Mouse (Mus musculus) stomach, postnatal 0 days (tissue): ENCODE results near the gene Fbxo46. TPM values are rescaled to one million over a fixed set of nuclear protein-coding genes. Genes with fewer than 3 reads are reported as not detected.
A peak's percentile ranks its signal among the peaks of the same experiment; 100 is the strongest.

Source experiments
- ATAC-seq: fragments of 200-750 bp; cut with Nextera tagmentation; 2 replicates; pipeline ENCODE4 v1.8.0; 2017; ENCODE audit not compliant: low FRiP score, low TSS enrichment
- DNase-seq: peaks from one replicate; pipeline ENCODE4 v3.0.0-alpha.2; 2016; ENCODE audit warnings: low spot score
- H3K27ac ChIP-seq: fragments of 300-500 bp; sonication (generic); replicated peaks from 2 replicates; pipeline ENCODE4 v1.5.1; 2014; ENCODE audit warnings: mild to moderate bottlenecking, control low read depth
- H3K27me3 ChIP-seq: fragments of 300-500 bp; sonication (generic); 2 replicates; pipeline ENCODE4 v1.6.1; 2014; ENCODE audit warnings: low read length; ENCODE audit not compliant: control insufficient read depth, insufficient read depth
- H3K36me3 ChIP-seq: fragments of 300-500 bp; sonication (generic); 2 replicates; pipeline ENCODE4 v1.6.1; 2014; ENCODE audit warnings: low read length, mixed read lengths; ENCODE audit not compliant: control insufficient read depth, insufficient read depth
- H3K4me1 ChIP-seq: fragments of 300-500 bp; sonication (generic); replicated peaks from 2 replicates; pipeline ENCODE4 v1.6.1; 2014; ENCODE audit warnings: antibody characterized with exemption; ENCODE audit not compliant: control insufficient read depth, insufficient read depth
- H3K4me2 ChIP-seq: fragments of 300-500 bp; sonication (generic); replicated peaks from 2 replicates; pipeline ENCODE4 v1.6.1; 2014; ENCODE audit warnings: low read depth, mild to moderate bottlenecking, control low read depth, moderate library complexity
- H3K4me3 ChIP-seq: fragments of 300-500 bp; sonication (generic); 2 replicates; pipeline ENCODE4 v1.5.1; 2014; ENCODE audit warnings: low read depth, low read length, control low read depth
- H3K9ac ChIP-seq: fragments of 300-500 bp; sonication (generic); 2 replicates; pipeline ENCODE4 v1.6.1; 2014; ENCODE audit warnings: mild to moderate bottlenecking, low read length, control low read depth, mixed read lengths
- H3K9me3 ChIP-seq: fragments of 300-500 bp; sonication (generic); 2 replicates; pipeline ENCODE4 v1.6.1; 2016; ENCODE audit warnings: low read length; ENCODE audit not compliant: control insufficient read depth
- CTCF ChIP-seq: IDR thresholded peaks from 2 replicates; pipeline ENCODE4 v1.5.1; 2016; ENCODE audit warnings: antibody characterized with exemption, low read depth, mild to moderate bottlenecking, moderate library complexity
- EP300 ChIP-seq: optimal IDR thresholded peaks from 2 replicates; pipeline ENCODE3; 2016; ENCODE audit warnings: antibody characterized with exemption
- WGBS: fragments of 180-500 bp; shearing (Covaris S2); extraction: QIAGEN DNeasy Blood & Tissue Kit; methylation state at CpG from one replicate; pipeline ENCODE4 v1.1.7; 2014; 5-methylcytosine and 5-hydroxymethylcytosine counted together
- polyA plus RNA-seq: library from polyadenylated mRNA; unstranded; fragments of >200 nt; fragmentation: Nextera tagmentation; extraction: Ambion mirVana; gene quantifications from 2 replicates; pipeline ENCODE4 v1.2.1, GENCODE M21; 2015

Fbxo46 gene
- polyA plus RNA-seq, 1 experiment from 2014 or later = 6.7 TPM

GRCm38 (mm10) chr7:19159411-19159810, 39.8 kb downstream of the Fbxo46 start:
- Histone ChIP-seq H3K4me2 (peak overlapping the region; percentile 82), H3K9me3 (no peaks in the 10 kb centered on the region), H3K27ac (no peak overlapping the region), H3K9ac (no peak overlapping the region), H3K4me3 (no peak overlapping the region), H3K36me3 (no peaks in the 10 kb centered on the region), H3K27me3 (no peaks in the 10 kb centered on the region), H3K4me1 (0 out of 2 replicates have a peak, but pooled peaks cover 6% of the 10 kb centered on the region)
- 14% methylated on average over 18 of the region's 18 CpGs for WGBS
- TF ChIP-seq EP300 (no peak), CTCF (no peak)
- ATAC-seq = 0 out of 2 replicates have a peak, but pooled peaks have one; percentile 12
- DNase-seq = no peak

DNA sequence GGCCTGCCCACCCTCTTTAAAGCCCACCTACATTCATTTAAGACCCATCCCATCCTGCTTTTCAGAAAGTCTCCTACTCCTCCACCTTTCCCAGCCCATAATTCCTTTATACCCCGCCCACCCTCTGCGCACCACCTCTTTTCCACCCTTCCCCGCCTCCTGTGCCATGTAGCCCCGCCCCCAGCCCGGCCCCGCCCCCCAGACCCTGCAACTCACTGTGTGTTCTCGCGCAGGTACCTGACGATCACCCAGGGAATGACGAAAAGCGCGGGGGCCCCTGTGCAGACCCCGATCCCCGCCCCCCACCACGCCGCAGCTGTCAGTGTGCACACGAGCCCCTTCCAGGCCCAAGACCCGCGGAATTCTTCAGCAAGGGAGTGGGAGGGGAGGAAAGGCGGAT, 40.5 kb downstream of the Fbxo46 start:
- Histone ChIP-seq H3K9ac (peak overlapping the region; percentile 50), H3K27me3 (no peaks in the 10 kb centered on the region), H3K4me2 (peak overlapping the region; percentile 82), H3K4me1 (0 out of 2 replicates have a peak, but pooled peaks cover 6% of the 10 kb centered on the region), H3K27ac (no peak overlapping the region), H3K36me3 (no peaks in the 10 kb centered on the region), H3K9me3 (no peaks in the 10 kb centered on the region), H3K4me3 (peak overlapping the region; percentile 33)
- 2% methylated on average over 20 of the region's 20 CpGs for WGBS
- ATAC-seq (peak; percentile 52), DNase-seq (peak; percentile 86)
- TF ChIP-seq EP300 = no peak
- no peak for TF ChIP-seq CTCF

GRCm38 (mm10) chr7:19162928-19163327, 43.3 kb downstream of the Fbxo46 start:
- no peak for DNase-seq
- Histone ChIP-seq H3K9ac (no peak overlapping the region), H3K4me1 (0 out of 2 replicates have a peak, but pooled peaks cover 4% of the 10 kb centered on the region), H3K27me3 (no peaks in the 10 kb centered on the region), H3K9me3 (no peaks in the 10 kb centered on the region), H3K4me3 (no peak overlapping the region), H3K27ac (no peak overlapping the region), H3K36me3 (no peaks in the 10 kb centered on the region), H3K4me2 (no peak overlapping the region)
- no peak for ATAC-seq
- no peak for TF ChIP-seq CTCF
- TF ChIP-seq EP300 = no peak
- WGBS = 71% methylated on average over 7 of the region's 7 CpGs

DNA sequence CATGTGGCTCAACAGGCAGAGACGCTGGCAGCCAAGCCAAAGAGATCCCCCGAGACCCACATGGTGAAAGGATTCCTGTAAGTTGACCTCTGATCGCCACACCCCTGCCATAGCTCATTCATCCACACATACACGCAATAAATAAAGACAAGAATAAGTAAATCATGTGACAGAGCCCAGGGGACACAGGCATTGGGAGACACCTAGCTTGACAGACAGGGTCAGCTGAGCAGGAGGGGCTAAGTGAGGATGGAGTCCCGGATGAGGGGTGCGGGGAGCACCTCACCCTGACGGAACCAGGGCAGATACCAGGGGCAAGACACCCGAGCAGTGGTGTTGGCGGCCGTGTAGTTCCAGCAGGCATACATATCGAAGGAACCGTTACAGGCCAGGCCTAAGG, 44.1 kb downstream of the Fbxo46 start:
- no peak overlapping the region for H3K9ac ChIP-seq
- H3K27ac ChIP-seq = no peak overlapping the region
- no peak for TF ChIP-seq CTCF

GRCm38 (mm10) chr7:19164189-19164588, 44.5 kb downstream of the Fbxo46 start:
- Histone ChIP-seq H3K27ac (no peak overlapping the region), H3K4me1 (0 out of 2 replicates have a peak, but pooled peaks cover 4% of the 10 kb centered on the region), H3K36me3 (no peaks in the 10 kb centered on the region), H3K9ac (no peak overlapping the region), H3K9me3 (no peaks in the 10 kb centered on the region), H3K4me2 (no peak overlapping the region), H3K4me3 (no peak overlapping the region), H3K27me3 (no peaks in the 10 kb centered on the region)
- peak; percentile 35; the same call in 1 of the 2 replicates for ATAC-seq
- DNase-seq = no peak
- no peak for TF ChIP-seq EP300
- TF ChIP-seq CTCF = no peak
- WGBS = under 1% methylated on average over 6 of the region's 6 CpGs

More for the DNA sequence above, 44.1 kb downstream of the Fbxo46 start:
- WGBS = 29% methylated on average over 12 of the region's 12 CpGs
- Histone ChIP-seq H3K27me3 (no peaks in the 10 kb centered on the region), H3K36me3 (no peaks in the 10 kb centered on the region), H3K4me2 (no peak overlapping the region), H3K9me3 (no peaks in the 10 kb centered on the region), H3K4me1 (0 out of 2 replicates have a peak, but pooled peaks cover 4% of the 10 kb centered on the region), H3K4me3 (no peak overlapping the region)
- no peak for ATAC-seq
- DNase-seq = no peak

- no peak overlapping the region for H3K9ac ChIP-seq
Observed at GRCm38 (mm10) chr7:19164978-19165377, 45.3 kb downstream of the Fbxo46 start.

More at GRCm38 (mm10) chr7:19164978-19165377, 45.3 kb downstream of the Fbxo46 start:
- H3K9me3 ChIP-seq = no peaks in the 10 kb centered on the region
- WGBS = 6% methylated on average over 13 of the region's 13 CpGs
- no peaks in the 10 kb centered on the region for H3K27me3 ChIP-seq
- H3K27ac ChIP-seq = no peak overlapping the region
- peak; percentile 82 for DNase-seq
- H3K4me2 ChIP-seq = no peak overlapping the region; the same call in 1 of the 2 replicates
- no peak overlapping the region for H3K4me3 ChIP-seq
- 0 out of 2 replicates have a peak, but pooled peaks cover 4% of the 10 kb centered on the region for H3K4me1 ChIP-seq
- no peak for TF ChIP-seq EP300
- H3K36me3 ChIP-seq = no peaks in the 10 kb centered on the region
- peak; percentile 53 for ATAC-seq
